Comparison of ENCODE assay signal across 8 mouse cellular contexts in genomic region chr8:125385519-125386150, GRCm38 (mm10).
DNase-seq lines count a peak whose midpoint lies in the region; ATAC-seq and TF ChIP-seq lines count a peak whose summit lies in the region.

No protein-coding gene starts in this region.

- H3K9ac ChIP-seq in forebrain, postnatal 0 days = 0 out of 2 replicates have a peak overlapping the region, but pooled peaks have one; percentile 22
- H3K9ac ChIP-seq in lung, embryonic 16.5 days (ENCODE audit: low read length) = no peak overlapping the region; the same call in 1 of the 2 replicates

- no peak overlapping the region for H3K4me2 ChIP-seq in forebrain, postnatal 0 days (ENCODE audit: low read depth)
- no peak overlapping the region for H3K4me2 ChIP-seq in lung, embryonic 16.5 days (ENCODE audit: low read depth, low read length)

- H3K27ac ChIP-seq in cerebellum, adult 2 months (ENCODE audit: insufficient read depth, low read length) = no peak overlapping the region
- peak overlapping the region; percentile 36; the same call in 1 of the 2 replicates for H3K27ac ChIP-seq in forebrain, postnatal 0 days (ENCODE audit: low read depth, low read length)
- no peak overlapping the region for H3K27ac ChIP-seq in lung, embryonic 16.5 days (ENCODE audit: low read length)

- H3K36me3 ChIP-seq in forebrain, postnatal 0 days (ENCODE audit: insufficient read depth) = no peaks in the 10 kb centered on the region
- no peaks in the 10 kb centered on the region for H3K36me3 ChIP-seq in lung, embryonic 16.5 days (ENCODE audit: control insufficient read depth, insufficient read depth, low read length)

- no peaks in the 10 kb centered on the region for H3K9me3 ChIP-seq in forebrain, postnatal 0 days (ENCODE audit: low read length)
- no peaks in the 10 kb centered on the region for H3K9me3 ChIP-seq in lung, embryonic 16.5 days (ENCODE audit: control insufficient read depth, low read length)

- 38% methylated on average over 6 of the region's 6 CpGs for WGBS in cerebellum, adult 2 months
- WGBS in forebrain, postnatal 0 days = 15% methylated on average over 6 of the region's 6 CpGs
- 25% methylated on average over 6 of the region's 6 CpGs for WGBS in lung, embryonic 16.5 days

- no peaks in the 10 kb centered on the region for H3K27me3 ChIP-seq in cerebellum, adult 2 months (ENCODE audit: control insufficient read depth, insufficient read depth, low read length)
- H3K27me3 ChIP-seq in forebrain, postnatal 0 days (ENCODE audit: insufficient read depth, low read length) = no peaks in the 10 kb centered on the region
- H3K27me3 ChIP-seq in lung, embryonic 16.5 days (ENCODE audit: control insufficient read depth, insufficient read depth, low read depth, low read length) = no peaks in the 10 kb centered on the region; the same call in 1 of the 2 replicates

- peak; percentile 83 for ATAC-seq in forebrain, postnatal 0 days
- ATAC-seq in hematopoietic stem cell, adult 5-6 weeks (replicated peaks in 1 of 2; ENCODE audit: insufficient read depth in 1 of 2, low FRiP score in 2 of 2, low TSS enrichment in 1 of 2, low read depth in 1 of 2, poor library complexity in 2 of 2, severe bottlenecking in 2 of 2) = peak; percentile 27 to 54; a peak in 2 of 4 replicates
- peak; percentile 67 for ATAC-seq in lung, embryonic 16.5 days (ENCODE audit: low read depth)

- TF ChIP-seq CTCF in cerebellum, adult 2 months (IDR thresholded peaks at IDR 0.05; ENCODE audit: borderline replicate concordance, insufficient read depth, low read depth, low read length) = no peak
- TF ChIP-seq CTCF in forebrain, postnatal 0 days (IDR thresholded peaks at IDR 0.05; ENCODE audit: low read depth) = no peak

- H3K4me1 ChIP-seq in cerebellum, adult 2 months (ENCODE audit: control insufficient read depth, insufficient read depth, low read length) = peaks cover 37% of the 10 kb centered on the region
- peaks cover 32% of the 10 kb centered on the region for H3K4me1 ChIP-seq in forebrain, postnatal 0 days (ENCODE audit: insufficient read depth)
- H3K4me1 ChIP-seq in lung, embryonic 16.5 days (replicated peaks; ENCODE audit: control insufficient read depth, insufficient read depth, low read length) = peaks cover 31% of the 10 kb centered on the region

- DNase-seq in NIH3T3 (ENCODE audit: low read depth) = peak; percentile 78
- peak; percentile 48 to 63 for DNase-seq in cerebellum, adult 2 months
- peak; percentile 75 for DNase-seq in forebrain, postnatal 0 days
- peak; percentile 64 to 74 for DNase-seq in layer of hippocampus, postnatal 10 days (ENCODE audit: low spot score in 2 of 2)
- peak; percentile 84 for DNase-seq in right cerebral cortex, adult 18-20 months
- no peak for DNase-seq in spleen, postnatal 10 days (ENCODE audit: low spot score in 2 of 2)

- TF ChIP-seq POLR2A in cerebellum, adult 2 months (IDR thresholded peaks at IDR 0.05; ENCODE audit: borderline replicate concordance, insufficient read depth, low read length) = no peak

- H3K4me3 ChIP-seq in cerebellum, adult 2 months (replicated peaks; ENCODE audit: insufficient read depth, low read depth, low read length) = no peak overlapping the region
- H3K4me3 ChIP-seq in forebrain, postnatal 0 days (ENCODE audit: low read depth, low read length) = no peak overlapping the region
- no peak overlapping the region for H3K4me3 ChIP-seq in lung, embryonic 16.5 days (ENCODE audit: low read length)

Comparison
In these comparisons a context has a peak if more than half of its experiments do, and no peak if none do; other contexts are left out.
1. DNase-seq: peak in NIH3T3 (single experiment), cerebellum, adult 2 months (2 of 2), forebrain, postnatal 0 days (single experiment), layer of hippocampus, postnatal 10 days (2 of 2) and right cerebral cortex, adult 18-20 months (single experiment); none in spleen, postnatal 10 days (0 of 2).
2. Peak in every context shown above with its lines, with median percentiles within 50 percentile points of each other: ATAC-seq.